Mouse (Mus musculus): ENCODE measurements around the gene Slc24a4. TPM values are rescaled to one million over a fixed set of nuclear protein-coding genes. Genes with fewer than 3 reads are reported as not detected.
"Not testable (repeated sequence)": the region's sequence is repeated elsewhere in the genome, so short reads cannot be mapped to it uniquely, and the experiment has no call there.

The Slc24a4 gene
- total RNA-seq, 2 experiments from 2014 or later, result 0.65 to 0.88 TPM

DNA sequence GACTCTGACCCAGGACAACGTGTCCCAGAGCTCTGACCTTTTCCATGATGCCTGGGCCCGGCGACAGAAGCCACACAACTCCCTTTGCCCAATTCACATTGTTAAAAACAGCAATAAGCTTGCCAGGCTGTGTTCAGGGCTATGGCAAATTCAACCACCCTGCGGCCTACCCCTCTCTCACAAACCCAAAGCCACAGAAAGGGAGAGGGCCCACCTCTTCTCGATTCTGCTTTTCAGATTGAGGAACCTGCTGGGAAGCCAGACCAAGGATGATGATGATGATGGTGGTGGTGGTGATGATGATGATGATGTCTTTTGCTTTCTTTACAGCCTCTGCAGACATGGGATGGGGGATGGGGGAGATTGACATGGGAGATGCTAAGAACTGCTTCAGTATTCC lies 117.7 kb downstream of the Slc24a4 start:
- no peak for DNase-seq (ENCODE audit: low spot score in 2 of 2)

DNA sequence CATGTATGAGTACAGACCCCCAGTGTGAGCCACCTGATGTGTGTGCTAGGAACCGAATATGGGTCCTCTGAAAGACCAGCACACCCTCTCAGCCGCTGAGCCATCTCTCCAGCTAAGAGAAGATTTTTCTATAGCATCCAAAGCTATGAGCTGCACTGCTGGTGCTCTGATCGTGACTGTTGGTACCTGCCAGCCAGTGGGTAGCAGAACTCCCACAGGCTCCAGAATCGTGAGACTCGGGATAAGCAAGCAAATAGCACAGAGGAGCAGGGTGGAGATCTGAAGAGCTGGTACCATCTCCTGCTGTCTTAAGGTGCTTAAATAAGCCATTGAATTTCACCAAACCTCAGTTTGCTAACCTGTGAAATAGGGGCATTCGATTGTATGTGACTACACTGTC lies 119.6 kb downstream of the Slc24a4 start:
- DNase-seq (ENCODE audit: low spot score in 2 of 2), result no peak

DNA sequence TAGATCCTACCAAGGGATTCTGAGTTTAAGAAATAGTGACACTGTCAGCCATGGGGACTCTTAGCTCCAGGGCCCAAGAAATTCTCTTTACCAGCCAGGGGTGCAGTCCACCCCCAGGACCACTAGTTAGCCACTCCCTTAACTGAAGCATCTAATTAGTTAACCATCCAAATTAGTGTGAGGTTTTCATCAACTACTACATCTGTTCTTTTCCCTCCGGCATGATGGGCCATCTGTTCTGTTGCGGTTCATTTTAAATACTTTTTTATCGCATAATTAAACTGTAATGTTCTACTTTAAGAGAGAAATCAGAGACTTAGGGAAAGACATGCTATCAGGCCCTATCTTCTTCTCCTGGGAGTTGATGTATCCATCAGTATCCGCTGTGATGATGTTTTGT lies 121.8 kb downstream of the Slc24a4 start:
- no peak for DNase-seq (ENCODE audit: low spot score in 2 of 2)

DNA sequence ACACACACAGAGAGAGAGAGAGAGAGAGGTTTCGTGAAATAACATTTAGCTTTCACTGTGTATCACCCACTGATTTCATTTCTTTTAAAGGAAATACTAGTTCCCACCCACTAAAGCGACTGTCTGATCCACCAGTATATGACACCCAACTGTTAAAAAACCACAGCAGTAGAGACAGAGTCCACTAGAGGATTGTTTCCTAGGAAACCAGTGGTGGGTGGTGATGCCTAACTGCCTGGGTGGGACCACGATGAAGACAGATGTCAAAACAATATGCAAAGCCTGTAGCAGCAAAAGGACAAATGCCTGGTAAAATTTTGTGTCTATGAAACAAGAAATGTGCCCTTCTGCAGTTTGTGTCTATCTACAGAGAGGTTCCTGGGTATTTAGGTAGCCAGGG lies 122.5 kb downstream of the Slc24a4 start:
- no peak for DNase-seq (ENCODE audit: low spot score in 2 of 2)

DNA sequence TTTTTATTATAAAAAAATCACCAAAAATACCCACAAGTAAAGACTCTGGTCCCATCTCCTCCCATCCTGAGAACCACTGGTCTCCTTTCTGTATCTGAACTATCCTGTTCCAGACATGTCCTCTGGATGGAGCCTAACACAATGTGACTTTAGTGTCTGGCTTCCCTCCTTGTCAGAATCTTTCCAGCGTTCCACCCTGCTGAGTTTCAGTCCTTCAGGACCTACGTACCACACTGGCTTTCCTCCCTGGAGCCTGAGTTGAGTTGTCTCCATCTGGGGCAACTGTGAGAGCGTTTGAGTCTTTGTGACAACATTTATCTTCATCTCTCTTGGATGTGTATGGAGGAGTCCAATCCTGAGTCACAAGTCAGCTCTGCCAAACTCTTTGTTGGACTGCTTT lies 123.5 kb downstream of the Slc24a4 start:
- no peak for DNase-seq (ENCODE audit: low spot score in 2 of 2)

DNA sequence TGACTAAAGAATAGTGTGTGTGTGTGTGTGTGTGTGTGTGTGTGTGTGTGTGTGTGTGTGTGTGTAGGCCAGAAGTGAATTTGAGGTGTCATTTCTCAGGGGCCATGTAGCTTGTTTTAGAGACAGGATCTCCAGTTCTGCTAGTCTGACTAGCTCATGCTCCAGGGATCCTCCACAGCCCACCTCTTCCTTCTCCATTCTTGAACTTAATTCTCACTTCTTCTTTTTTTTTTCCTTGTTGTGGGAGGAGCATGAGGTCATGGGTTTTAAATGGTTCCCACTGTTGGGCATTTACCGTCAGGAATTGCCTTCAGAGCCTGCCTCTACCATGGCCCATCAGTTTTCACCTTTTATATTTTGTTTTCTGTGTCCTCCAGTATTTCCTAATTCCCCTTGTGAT lies 124.0 kb downstream of the Slc24a4 start:
- DNase-seq (ENCODE audit: low spot score in 2 of 2), result no peak

DNA sequence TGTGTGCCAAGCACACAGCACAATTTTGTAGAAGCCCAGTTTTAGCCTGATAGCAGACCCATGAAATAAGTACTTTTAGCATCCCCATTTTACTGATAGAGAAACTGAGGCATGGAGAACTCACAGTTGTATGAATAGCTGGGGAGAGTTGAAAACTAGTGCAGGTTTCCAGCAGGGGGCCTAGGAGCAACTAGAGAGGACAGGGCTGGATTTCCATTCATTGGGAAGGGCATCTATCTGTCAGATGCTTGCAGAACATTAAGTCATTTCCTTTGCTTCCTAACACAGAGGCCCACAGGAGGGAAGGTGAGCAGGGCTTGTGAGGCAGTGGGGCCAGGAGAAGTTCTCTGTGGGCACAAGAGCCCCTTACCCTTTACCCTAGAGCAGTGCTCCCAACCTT lies 126.5 kb downstream of the Slc24a4 start:
- no peak for DNase-seq (ENCODE audit: low spot score in 2 of 2)

DNA sequence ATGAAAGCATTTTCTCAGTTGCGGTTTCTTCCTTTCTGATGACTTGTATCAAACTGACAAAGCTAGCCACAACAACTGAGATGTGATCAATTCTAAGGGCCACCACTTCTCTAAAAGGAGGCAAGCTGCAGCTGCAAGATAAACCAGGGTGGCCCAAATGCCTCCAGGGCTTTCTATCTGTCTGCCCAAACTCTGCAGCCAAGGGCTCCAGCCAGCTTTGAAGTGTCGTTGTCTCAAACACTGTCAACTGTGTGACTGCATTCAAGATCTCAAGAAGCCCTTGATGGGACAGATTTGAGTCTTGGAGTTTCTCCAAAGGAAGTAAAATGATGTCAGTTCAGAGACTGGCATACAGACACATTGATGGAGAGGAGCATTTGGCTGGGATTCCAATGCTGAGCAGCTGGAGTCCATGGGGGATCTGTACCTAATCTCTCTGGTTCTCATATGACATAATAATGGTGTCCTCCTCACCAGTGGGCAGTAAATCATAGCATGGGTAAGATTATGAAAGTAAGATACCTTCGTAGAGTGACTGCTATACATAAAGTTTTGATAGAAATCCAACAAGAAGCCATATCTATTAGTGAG lies 130.1 kb downstream of the Slc24a4 start:
- DNase-seq (ENCODE audit: low spot score in 2 of 2), result no peak

DNA sequence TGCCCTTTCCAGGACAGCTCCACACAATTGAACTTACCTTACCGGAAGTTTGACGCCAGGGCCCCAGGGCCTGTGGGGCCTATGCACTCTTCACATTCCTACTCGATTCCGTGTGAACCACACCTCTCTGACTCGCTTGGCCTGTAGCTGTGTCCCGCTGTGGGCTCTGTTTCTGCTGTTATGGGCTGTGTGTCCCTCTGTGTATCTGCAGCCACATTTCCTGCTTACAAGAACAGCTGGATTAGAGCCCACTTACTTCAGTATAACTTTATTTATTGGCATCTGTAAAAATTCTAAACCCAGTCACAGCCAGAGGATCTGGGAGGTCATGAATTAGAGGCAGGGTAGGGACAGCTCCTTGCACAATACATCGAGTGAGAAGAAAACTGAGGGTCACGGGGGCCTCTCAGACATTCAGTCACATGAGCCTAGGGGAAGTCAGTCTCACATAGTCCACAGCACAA lies 133.4 kb downstream of the Slc24a4 start:
- no peak for DNase-seq (ENCODE audit: low spot score in 2 of 2)

DNA sequence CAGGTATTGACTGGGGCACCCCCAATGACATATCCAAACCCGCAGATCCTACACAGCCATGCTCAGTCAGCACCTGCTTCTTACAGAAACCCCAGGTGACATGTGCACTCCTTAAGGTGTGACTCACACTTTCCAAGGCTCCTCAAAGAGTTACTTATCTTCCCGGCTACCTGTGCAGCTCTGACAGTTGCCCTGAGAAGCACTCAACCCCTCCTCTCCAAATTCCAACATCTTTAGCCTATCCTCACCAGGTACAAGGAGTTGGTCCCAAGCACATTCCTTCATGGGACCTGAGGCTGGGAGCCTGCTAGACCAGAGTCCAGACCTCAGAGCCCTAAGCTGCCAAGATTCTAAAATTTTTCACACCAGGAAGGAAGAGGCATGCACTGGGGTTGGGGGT lies 134.3 kb downstream of the Slc24a4 start:
- no peak for DNase-seq (ENCODE audit: low spot score in 2 of 2)

DNA sequence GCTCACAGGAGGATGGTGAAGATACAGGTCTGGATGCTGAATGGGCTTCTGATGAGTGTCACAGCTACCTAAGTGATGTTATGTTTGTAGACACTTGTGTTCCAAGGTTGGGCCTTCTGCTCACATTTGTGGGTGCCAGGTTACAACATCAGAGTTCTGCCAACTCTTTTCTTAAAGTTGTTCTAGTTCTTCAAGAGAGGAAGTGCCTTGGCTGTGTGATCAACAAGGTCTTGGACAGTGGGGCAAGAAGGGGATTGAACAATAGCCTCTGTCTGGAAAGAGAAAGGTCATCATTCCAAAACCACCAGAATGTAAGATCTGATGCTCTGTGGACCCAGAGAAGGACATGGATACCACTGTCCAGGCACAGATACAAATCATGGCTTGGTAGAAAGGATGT lies 134.7 kb downstream of the Slc24a4 start:
- no peak for DNase-seq (ENCODE audit: low spot score in 2 of 2)

DNA sequence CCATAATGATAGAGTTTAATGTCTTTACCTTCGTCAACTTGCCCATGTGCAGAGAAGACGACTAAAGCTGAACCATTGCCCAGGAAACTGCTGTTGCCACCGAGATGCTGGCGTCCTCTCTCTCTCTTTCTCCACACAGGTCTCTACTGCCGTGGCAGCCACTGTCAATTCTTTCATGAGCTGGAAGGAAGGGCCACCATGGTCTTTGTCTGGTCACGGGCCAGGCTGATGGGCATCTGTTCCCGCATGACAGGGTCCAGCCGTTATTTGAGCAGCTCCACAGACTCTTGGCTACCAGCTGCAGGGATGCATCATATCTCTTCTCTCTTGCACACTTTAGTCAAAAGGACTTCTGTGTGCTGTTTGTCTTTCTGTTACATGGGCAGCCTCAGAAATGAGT lies 137.9 kb downstream of the Slc24a4 start:
- DNase-seq (ENCODE audit: low spot score in 2 of 2), result no peak

DNA sequence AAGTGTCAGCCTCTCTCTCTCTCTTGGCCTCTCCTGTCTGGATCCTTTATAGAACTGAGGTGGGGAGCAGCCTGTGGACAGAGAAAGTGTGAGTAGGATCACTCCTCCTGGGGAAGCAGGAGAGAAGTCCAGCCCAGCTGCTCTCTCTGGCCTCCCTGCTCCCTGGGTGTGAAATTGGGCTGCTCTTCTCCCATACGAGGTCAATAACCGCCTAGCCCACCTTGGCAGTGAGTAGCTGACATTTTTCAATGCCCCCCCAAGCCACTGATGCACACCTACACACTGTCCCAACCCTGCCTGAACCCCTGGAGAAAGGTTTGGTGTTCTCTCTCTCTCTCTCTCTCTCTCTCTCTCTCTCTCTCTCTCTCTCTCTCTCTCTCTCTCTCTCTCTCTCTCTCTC lies 140.6 kb downstream of the Slc24a4 start:
- DNase-seq (ENCODE audit: low spot score in 2 of 2), result no peak

DNA sequence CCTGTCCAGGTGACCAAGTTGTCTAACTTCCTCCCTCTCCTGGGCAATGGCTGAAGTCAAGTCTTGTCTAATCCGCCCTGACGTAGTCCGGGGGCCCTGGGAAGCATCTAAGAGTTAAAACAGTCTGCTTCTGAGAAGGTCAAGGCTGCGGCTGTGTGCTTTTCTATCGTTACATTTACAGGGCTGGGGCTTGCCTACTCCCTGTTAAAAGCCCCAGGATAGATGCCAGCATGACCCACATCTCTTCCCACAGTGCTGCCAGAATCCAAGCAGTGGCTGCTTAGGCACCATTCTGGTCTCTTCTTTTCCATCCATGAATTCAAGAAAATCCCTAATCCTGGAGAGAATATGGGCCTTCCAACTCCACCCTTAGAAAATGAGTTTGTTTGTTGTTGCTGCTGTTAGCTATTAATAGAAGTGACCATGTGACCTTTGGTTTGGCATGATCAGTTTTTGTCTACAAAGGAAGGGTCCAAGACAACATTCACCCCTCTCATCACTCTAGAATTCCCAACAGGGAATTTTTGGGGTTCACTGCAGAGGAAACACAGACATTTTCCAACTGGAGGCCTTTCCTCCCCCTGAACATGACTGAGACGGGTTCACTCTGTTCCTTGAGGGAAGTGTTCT lies 142.4 kb downstream of the Slc24a4 start:
- no peak for DNase-seq (ENCODE audit: low spot score in 2 of 2)

DNA sequence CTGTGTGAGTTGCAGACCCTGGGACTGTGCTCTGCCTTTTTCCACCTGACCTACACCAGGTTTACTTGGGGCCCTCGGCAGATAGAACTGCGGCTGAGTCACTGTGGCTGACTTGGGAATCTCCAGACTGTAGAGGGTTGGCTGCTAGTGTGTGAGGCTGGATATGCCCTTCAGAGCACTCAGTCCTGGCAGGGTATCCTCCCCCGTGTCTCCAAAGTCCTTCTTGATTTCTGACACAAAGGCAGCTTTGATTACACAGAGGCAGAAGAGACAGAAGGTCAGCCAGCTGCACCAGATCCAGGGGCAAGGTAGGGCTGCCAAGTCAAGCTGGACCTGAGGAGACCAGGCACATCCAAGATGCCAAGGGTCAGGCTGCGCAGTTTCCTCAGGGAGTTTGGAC lies 142.9 kb downstream of the Slc24a4 start:
- DNase-seq (ENCODE audit: low spot score in 2 of 2), result no peak

DNA sequence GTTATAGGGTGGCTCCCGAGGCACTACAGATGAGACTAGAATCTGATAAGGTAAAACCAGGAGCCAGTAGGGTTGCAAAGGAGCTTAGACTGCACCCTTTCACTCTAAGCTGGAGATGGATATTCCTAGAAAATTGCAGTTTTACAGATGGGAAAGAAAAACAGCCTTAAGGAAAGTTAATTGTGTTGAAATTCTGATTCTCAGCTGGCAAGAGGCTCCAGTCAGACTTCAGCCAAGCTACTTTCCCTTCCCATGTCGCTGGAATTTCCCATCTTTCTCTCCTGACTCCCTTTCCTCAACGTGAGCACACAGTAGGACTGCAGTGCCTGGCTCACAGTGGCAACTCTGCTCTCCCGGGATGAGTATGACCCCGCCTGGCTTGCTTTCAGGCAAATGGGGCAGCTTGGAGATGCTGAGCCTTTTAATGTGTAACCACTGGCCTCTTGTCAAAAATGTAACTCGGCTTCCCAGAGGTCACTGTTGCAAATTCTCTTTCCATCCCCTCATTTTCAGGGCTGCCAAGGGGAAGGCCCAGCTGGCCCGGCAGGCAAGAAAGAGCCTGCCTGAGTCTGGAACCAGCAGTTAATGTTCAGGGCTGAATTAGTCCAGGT lies 147.4 kb downstream of the Slc24a4 start:
- DNase-seq (ENCODE audit: low spot score in 2 of 2), result peak; percentile 56 to 74

DNA sequence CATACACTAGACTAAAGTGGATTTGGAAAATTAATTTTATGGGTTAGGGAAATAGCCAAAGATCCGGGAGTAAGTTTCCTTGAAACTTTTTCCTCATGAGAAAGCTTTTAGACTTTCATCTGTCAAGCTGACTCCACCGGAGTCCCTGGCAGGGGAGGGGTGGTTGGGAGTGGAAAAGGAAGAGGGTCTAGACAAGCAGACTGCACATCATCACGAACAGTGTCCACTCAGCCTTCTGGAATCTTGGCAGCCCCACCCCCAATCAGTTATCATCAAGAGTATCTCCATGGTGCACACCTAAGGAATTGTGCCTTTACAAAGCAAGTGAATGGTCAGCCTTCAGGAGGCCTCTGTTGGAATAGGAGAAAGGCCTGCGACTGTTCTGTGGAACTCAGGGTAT lies 151.8 kb downstream of the Slc24a4 start:
- DNase-seq (ENCODE audit: low spot score in 2 of 2), result not testable (repeated sequence)

DNA sequence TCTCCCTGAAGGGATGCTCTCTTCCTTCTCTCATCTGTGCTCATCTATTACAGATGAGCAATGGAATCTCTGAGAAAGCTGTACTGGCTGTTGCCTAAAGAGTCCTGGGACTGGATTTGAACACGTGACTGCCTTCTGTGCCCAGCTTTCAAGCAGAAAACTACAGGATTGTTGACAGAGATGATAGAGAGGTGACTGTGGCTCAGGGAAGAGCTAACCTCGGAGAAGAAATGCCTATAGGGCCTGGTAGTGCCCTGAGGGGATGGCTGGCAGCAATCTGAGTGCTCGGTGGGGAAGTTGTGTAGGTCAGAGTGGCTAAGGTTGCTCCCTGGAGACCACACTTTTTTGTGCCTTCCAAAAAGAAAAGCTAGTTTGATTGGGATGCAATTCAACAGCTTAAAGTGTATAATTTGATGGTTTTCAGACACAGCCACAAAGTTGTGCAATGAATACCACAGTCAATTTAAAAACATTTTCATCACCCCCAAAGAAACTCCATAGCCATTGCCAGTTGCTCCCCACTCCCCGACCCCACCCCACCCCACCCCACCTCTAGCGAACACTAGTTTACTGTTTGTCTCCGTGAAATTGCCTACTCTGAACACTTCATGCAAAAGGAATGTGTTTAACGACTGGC lies 152.5 kb downstream of the Slc24a4 start:
- DNase-seq (ENCODE audit: low spot score in 2 of 2), result peak in 1 of 2 experiments; percentile 35

DNA sequence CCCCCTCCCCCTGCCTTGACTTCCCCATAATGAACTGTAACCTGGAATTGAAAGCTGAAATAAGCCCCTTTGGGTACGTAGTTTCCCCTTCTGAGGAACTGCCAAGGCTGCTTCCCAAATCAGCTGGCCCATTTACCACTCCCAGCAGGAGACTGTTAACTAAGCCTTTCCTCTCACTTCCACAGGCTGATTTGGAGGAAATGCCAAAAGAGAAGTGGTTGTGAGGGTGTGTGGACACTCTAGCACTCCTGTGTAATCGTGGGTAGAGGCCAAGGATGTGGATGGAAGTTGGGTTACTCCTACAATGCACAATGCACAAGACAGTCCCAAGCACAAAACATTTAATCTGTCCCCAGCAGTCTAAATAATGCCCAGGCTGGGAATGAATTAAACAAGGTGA lies 153.6 kb downstream of the Slc24a4 start:
- no peak for DNase-seq (ENCODE audit: low spot score in 2 of 2)

DNA sequence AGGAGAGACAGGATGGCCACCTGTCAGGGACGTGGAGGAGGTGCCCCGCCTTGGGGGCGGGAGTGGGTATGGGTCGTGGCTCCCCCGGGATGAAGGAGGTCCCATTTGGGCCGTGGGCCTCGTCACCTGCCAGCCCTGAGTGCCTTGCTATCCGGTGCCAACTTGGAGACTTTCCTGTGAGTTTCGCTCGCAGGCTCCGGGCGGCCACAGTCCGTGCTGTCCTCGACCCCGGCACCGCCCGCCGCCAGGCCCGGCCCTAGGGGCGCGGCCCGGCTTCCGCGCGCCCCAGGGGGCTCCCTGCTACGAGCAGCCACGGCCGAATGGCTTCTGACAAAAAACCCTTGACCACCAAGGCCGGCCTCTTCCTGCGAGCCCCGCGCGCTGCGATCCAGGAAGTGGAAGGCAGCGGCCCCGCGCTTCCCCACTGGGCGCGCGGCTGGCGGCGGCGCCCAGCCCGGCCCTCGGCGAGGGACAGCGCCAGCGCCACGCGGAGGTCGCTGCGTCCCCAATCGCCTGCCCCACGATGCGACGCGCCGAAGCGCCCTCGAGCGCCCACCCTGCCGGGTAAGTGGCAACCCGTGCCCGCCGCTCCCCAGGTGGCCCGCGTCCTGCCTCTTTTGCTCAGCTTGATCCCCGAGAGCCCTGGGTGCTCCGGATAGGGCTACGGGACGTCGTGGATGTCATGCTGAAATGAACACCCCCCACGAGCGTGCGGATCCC lies 154.4 kb downstream of the Slc24a4 start, which contains the start of gene Rin3:
Rin3 (plus strand) TSS at position 286 of the 720 bp plus-strand sequence.
- peak; percentile 46 to 69 for DNase-seq (ENCODE audit: low spot score in 2 of 2)

DNA sequence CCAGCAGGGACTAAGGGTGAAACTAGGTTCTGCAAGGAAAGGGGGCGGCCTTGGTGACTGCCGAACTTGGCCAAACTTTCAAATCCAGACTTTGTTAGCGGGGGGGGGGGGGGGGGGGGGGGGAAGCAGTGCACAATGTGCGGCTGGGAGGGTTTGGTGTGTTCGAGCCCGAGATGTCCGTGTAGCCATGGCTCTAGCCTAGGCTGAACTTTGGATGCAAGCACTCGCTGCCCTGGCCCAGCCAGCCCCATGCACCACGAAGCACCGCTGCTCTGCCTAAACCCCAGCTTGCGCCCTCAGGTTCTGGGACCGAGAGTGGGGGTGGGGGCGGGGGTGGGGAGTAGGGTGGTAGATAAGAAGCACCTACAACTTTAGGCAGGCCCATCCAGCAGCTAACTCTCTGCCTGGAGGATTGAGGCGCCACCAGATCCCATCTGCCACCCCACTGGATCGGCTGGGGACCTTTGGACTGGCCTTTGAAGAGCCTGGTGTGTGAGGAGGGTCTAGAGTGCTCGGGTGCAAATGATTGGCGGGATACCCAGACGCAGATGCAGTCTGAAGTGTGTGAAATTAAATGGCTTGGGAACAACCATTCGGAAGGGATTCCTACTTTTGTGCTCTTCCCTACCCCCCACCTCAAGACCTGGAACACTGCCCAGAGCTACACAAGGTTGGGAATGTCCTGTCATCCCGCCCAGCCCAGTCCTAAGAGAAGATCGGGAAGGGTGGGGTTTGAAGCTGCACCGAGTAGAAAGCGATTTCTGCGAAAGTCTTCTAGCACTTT lies 155.1 kb downstream of the Slc24a4 start:
- peak; percentile 51 to 84 for DNase-seq (ENCODE audit: low spot score in 2 of 2)
